Mouse (Mus musculus) midbrain, embryonic 13.5 days (tissue): ENCODE results near the gene Pik3r2. TPM values are rescaled to one million over a fixed set of nuclear protein-coding genes. Genes with fewer than 3 reads are reported as not detected.

ENCODE experiments used
- ATAC-seq: fragments of 200-750 bp; cut with Nextera tagmentation; 2 replicates; pipeline ENCODE4 v1.8.0; 2017; ENCODE audit warnings: mild to moderate bottlenecking, moderate TSS enrichment, moderate library complexity
- H3K27ac ChIP-seq: fragments of 300-500 bp; sonication (generic); 2 replicates; pipeline ENCODE4 v1.5.1; 2015; ENCODE audit warnings: inconsistent platforms, mild to moderate bottlenecking, moderate library complexity
- H3K27me3 ChIP-seq: fragments of 300-500 bp; sonication (generic); 2 replicates; pipeline ENCODE4 v1.6.1; 2015; ENCODE audit warnings: mild to moderate bottlenecking, inconsistent platforms
- H3K36me3 ChIP-seq: fragments of 300-500 bp; sonication (generic); 2 replicates; pipeline ENCODE4 v1.6.1; 2015; ENCODE audit warnings: mild to moderate bottlenecking, inconsistent platforms
- H3K4me1 ChIP-seq: fragments of 300-500 bp; sonication (generic); replicated peaks from 2 replicates; pipeline ENCODE4 v1.6.1; 2015; ENCODE audit warnings: inconsistent platforms
- H3K4me2 ChIP-seq: fragments of 300-500 bp; sonication (generic); replicated peaks from 2 replicates; pipeline ENCODE4 v1.6.1; 2015; ENCODE audit warnings: moderate library complexity, mild to moderate bottlenecking, inconsistent platforms
- H3K4me3 ChIP-seq: fragments of 300-500 bp; sonication (generic); replicated peaks from 2 replicates; pipeline ENCODE4 v1.5.1; 2015; ENCODE audit warnings: mild to moderate bottlenecking, inconsistent platforms
- H3K9ac ChIP-seq: fragments of 300-500 bp; sonication (generic); replicated peaks from 2 replicates; pipeline ENCODE4 v1.6.1; 2015; ENCODE audit warnings: mild to moderate bottlenecking, inconsistent platforms
- H3K9me3 ChIP-seq: fragments of 300-500 bp; sonication (generic); 2 replicates; pipeline ENCODE4 v1.6.1; 2016; ENCODE audit warnings: mild to moderate bottlenecking, inconsistent platforms
- WGBS: fragments of 180-500 bp; shearing (Covaris S2); methylation state at CpG from one replicate; pipeline ENCODE4 v1.1.7; 2015; 5-methylcytosine and 5-hydroxymethylcytosine counted together
- polyA plus RNA-seq: library from polyadenylated mRNA; unstranded; fragments of >200 nt; fragmentation: Nextera tagmentation; extraction: Ambion mirVana; gene quantifications from 2 replicates; pipeline ENCODE4 v1.2.1, GENCODE M21; 2015

Gene Pik3r2
- polyA plus RNA-seq, 1 experiment from 2014 or later, result 87.2 TPM

GRCm38 (mm10) chr8:70808955-70809701 is 32.6 kb upstream of the Pik3r2 start:
- Histone ChIP-seq H3K9me3 (no peaks in the 10 kb centered on the region), H3K4me2 (no peak overlapping the region), H3K36me3 (no peaks in the 10 kb centered on the region), H3K27me3 (peaks cover 34% of the 10 kb centered on the region), H3K4me1 (peaks cover 8% of the 10 kb centered on the region), H3K9ac (no peak overlapping the region), H3K4me3 (no peak overlapping the region), H3K27ac (no peak overlapping the region)
- no peak for ATAC-seq
- 86% methylated on average over 8 of the region's 8 CpGs for WGBS

DNA sequence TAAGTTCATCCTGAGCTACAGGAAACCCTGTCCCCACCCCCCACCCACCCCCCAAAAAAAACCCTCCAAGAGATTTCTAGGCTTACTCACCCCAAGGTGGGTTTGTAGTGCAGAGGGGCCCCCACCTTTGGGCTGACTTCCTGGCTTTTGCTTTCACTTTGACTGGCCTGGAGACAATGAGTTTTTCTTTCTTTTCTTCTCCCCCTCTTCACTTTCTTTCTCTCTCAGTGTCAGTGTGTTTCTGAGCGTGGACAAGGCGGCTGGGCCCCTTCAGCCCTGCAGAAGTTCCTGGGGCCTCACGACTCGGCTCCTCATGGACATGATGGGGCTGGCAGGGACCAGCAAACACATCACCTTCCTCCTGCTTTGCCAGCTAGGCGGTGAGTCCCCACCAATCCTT is 31.7 kb upstream of the Pik3r2 start, which contains the start of gene Il12rb1:
Gene Il12rb1 (plus strand): TSS at position 211 of the 400 bp plus-strand sequence.
- H3K27me3 ChIP-seq, result peaks cover 41% of the 10 kb centered on the region
- no peak within 1 kb of the TSS for H3K4me3 ChIP-seq
- H3K4me2 ChIP-seq, result no peak within 1 kb of the TSS
- 59% methylated on average over 5 of the region's 5 CpGs for WGBS
- H3K36me3 ChIP-seq, result no peaks in the 10 kb centered on the region
- no peaks in the 10 kb centered on the region for H3K9me3 ChIP-seq
- no peak within 1 kb of the TSS for H3K9ac ChIP-seq
- no peak within 1 kb of the TSS for H3K27ac ChIP-seq
- peaks cover 14% of the 10 kb centered on the region for H3K4me1 ChIP-seq
- no peak for ATAC-seq

DNA sequence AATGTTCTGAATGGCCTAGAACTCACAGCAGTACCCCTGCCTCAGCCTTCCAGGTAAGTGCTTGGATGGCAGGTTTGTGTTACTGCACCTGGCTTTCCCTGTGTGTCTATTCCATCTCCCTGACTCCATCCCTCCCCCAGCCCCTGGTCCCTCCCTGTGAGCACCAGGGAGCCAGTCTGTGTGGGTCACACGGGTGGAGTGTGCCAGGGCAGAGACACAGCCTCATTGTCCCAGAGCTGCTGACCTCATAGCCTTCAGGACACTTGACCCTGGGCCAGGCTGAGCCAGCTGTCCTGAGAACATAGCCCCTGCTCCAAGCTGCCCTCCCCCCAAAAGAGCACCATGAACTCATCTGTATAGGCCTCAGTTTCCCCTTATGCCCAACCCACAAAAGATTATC is 30.8 kb upstream of the Pik3r2 start:
- no peak overlapping the region for H3K9ac ChIP-seq
- ATAC-seq, result no peak
- WGBS, result 61% methylated on average over 1 of the region's 1 CpGs
- H3K4me2 ChIP-seq, result no peak overlapping the region
- no peaks in the 10 kb centered on the region for H3K9me3 ChIP-seq
- H3K27ac ChIP-seq, result no peak overlapping the region
- H3K27me3 ChIP-seq, result peaks cover 49% of the 10 kb centered on the region
- no peak overlapping the region for H3K4me3 ChIP-seq
- H3K36me3 ChIP-seq, result no peaks in the 10 kb centered on the region
- H3K4me1 ChIP-seq, result peaks cover 14% of the 10 kb centered on the region

- no peak overlapping the region for H3K4me2 ChIP-seq
- peaks cover 14% of the 10 kb centered on the region for H3K4me1 ChIP-seq
- H3K9me3 ChIP-seq, result no peaks in the 10 kb centered on the region
- H3K27ac ChIP-seq, result no peak overlapping the region
- peaks cover 52% of the 10 kb centered on the region for H3K27me3 ChIP-seq
- H3K36me3 ChIP-seq, result no peaks in the 10 kb centered on the region
- H3K4me3 ChIP-seq, result no peak overlapping the region
- no peak overlapping the region for H3K9ac ChIP-seq
- ATAC-seq, result no peak
- 86% methylated on average over 4 of the region's 4 CpGs for WGBS
Measured at GRCm38 (mm10) chr8:70806541-70806940, 30.0 kb upstream of the Pik3r2 start.

DNA sequence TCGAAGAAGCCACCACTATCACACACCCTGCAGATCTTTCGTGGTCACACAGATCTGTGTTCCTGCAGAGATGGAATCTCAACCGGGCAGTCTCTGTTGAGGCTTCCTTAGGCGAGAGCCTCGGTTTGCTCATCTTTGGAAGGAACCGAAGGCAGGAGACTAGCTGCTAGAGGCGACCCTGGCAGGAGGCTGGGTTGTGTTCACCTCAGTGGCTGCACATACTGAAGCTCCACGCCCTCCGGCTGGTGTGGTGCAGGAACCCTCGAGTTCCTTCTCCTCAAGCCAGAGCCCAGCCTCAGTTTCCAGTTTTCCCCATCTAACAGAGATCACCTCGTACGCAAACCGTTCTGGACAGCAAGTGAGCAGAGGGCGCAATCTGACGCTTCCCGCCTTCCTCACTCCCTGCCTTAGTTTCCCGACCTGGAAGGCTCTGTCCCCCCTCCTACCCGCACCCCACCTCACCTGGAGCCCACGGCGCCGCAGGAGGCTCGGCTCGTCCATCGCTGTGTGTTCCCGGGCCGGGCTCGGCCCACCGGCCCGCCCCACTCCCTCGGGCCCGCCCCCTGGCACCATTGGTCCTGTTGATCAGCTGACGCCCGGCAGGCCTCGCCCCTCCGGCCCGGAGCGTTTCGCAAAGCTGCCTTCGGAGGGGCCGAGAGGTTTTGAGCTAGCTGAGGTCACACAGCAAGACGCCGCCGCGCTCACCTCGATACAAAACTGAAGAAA is 28.1 kb upstream of the Pik3r2 start, which contains the start of gene Mast3:
Gene Mast3 (minus strand): TSS at position 574 of the 726 bp plus-strand sequence.
- peak; percentile 89 for ATAC-seq
- WGBS, result under 1% methylated on average over 45 of the region's 45 CpGs
- H3K4me3 ChIP-seq, result peak within 1 kb of the TSS; percentile 49
- no peaks in the 10 kb centered on the region for H3K36me3 ChIP-seq
- H3K9me3 ChIP-seq, result no peaks in the 10 kb centered on the region
- H3K27ac ChIP-seq, result no peak within 1 kb of the TSS
- peaks cover 66% of the 10 kb centered on the region for H3K27me3 ChIP-seq
- H3K4me2 ChIP-seq, result peak within 1 kb of the TSS; percentile 73
- peaks cover 19% of the 10 kb centered on the region for H3K4me1 ChIP-seq
- peak within 1 kb of the TSS; percentile 63 for H3K9ac ChIP-seq

DNA sequence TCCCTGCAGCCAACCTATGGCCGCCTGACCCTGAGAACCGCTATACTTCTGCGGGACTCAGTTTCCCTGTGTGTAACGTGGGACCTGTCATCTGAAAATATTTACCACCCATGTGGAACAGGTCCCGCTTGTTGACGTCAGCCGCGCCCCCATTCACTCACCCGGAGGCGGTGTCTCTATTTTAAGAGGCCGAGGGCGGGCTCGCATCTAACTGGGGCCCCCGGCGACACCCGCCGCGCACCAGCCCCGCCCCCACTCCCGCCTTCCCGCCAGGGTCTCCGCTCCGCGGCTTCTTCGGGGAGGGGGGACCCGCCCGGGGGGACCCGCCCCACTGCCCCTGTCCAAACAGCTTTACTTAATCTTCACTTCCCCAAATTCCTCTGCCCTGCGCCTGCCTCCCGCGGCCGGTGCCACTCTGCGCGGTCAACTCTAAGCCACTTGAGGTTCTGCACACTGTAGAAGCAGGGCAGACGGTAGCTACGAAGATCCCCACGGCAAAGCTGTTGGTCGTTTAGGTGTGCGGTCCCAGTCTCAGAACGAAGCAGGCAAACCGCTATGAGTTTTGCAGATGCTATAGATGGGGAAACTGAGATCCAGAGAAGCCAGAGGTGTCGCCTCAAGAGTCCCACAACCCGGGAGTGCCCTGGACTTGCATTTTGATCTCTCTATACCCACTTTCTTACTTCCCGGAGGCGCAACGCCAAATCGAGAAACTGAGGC is 27.4 kb upstream of the Pik3r2 start:
- 2% methylated on average over 42 of the region's 47 CpGs for WGBS
- Histone ChIP-seq H3K9ac (peak overlapping the region; percentile 63; the same call in 1 of the 2 replicates), H3K27me3 (peaks cover 74% of the 10 kb centered on the region), H3K4me3 (peak overlapping the region; percentile 49), H3K4me2 (peak overlapping the region; percentile 73), H3K27ac (no peak overlapping the region), H3K36me3 (no peaks in the 10 kb centered on the region), H3K9me3 (no peaks in the 10 kb centered on the region), H3K4me1 (peaks cover 19% of the 10 kb centered on the region)
- no peak; the same call in 1 of the 2 replicates for ATAC-seq

DNA sequence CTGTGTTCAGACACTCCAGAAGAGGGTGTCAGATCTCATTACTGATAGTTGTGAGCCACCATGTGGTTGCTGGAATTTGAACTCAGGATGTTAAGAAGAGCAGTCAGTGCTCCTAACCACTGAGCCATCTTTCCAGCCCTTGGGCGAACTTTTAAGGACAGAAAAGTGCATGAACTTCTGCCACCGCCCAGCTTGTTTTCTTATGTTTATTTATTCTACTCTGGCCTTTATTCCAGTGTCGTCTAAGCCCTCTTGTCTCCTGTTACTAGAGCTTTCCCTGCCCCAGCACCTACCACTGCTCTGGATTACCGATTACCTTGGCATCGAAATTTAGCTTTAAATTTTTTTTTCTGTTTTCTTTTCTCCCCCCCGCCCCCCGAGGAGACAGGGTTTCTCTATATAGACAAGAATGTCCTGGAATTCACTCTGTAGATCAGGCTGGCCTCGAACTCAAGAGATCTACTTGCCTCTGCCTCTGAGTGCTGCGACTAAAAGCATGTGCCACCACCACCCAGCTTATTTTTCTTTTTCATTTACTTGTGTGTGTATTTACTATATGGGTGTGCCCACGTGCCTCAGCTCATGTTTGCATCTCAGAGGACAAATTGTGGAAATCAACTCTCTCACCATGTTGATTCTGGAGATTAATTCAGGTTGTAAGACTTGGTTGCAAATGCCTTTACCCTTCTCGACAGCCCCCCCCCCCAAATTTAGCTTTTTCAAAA is 26.4 kb upstream of the Pik3r2 start:
- H3K36me3 ChIP-seq, result no peaks in the 10 kb centered on the region
- ATAC-seq, result no peak
- H3K27me3 ChIP-seq, result peaks cover 83% of the 10 kb centered on the region
- H3K27ac ChIP-seq, result no peak overlapping the region
- H3K4me2 ChIP-seq, result no peak overlapping the region
- peaks cover 26% of the 10 kb centered on the region for H3K4me1 ChIP-seq
- 70% methylated on average over 11 of the region's 11 CpGs for WGBS
- H3K9me3 ChIP-seq, result no peaks in the 10 kb centered on the region
- no peak overlapping the region for H3K9ac ChIP-seq
- H3K4me3 ChIP-seq, result no peak overlapping the region

DNA sequence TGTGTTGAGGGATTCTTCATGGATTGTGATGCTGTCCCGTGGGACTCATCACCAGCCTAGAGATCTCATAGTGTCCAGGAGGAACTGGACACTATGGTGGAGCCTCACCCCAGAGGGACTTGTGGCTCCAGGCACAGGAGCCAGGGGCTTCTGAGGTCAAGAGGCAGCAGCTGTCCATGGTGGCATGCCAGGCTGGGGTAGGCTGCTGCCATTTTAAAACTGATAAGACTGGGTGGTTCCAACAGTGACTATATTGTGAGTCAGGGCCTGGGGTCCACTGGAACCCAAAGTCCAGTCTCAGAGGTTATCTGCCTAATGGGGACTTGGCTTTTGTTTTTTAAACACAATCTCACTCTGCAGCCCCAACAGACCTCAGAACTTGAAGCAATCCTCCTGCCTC is 25.3 kb upstream of the Pik3r2 start:
- Histone ChIP-seq H3K27me3 (peaks cover 82% of the 10 kb centered on the region), H3K9ac (no peak overlapping the region), H3K36me3 (no peaks in the 10 kb centered on the region), H3K4me3 (no peak overlapping the region), H3K27ac (no peak overlapping the region), H3K4me2 (no peak overlapping the region), H3K4me1 (peaks cover 35% of the 10 kb centered on the region), H3K9me3 (no peaks in the 10 kb centered on the region)
- WGBS, result 79% methylated on average over 1 of the region's 1 CpGs
- no peak for ATAC-seq

DNA sequence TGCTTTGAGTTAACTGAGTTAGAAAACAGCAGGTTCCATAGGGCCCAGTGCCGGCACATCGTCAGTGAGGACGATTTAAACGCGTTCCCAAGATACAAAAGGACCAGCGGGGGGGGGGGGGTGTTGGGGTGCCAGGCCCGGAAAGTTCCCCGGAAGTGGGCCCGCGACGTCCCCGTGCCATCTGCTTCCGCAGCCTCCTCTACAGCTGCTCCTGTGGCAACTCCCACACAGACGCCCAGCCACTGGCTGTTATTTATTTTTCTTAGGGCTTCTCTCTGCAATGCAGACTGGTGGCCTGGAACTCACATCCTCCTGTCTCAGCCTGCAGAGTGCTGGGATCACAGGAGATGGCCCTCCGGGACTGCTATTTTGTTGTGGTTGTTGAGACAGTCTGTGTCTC is 24.6 kb upstream of the Pik3r2 start:
- peaks cover 41% of the 10 kb centered on the region for H3K4me1 ChIP-seq
- no peak overlapping the region for H3K27ac ChIP-seq
- ATAC-seq, result no peak
- no peak overlapping the region for H3K4me2 ChIP-seq
- WGBS, result 42% methylated on average over 15 of the region's 15 CpGs
- no peak overlapping the region for H3K4me3 ChIP-seq
- H3K9me3 ChIP-seq, result no peaks in the 10 kb centered on the region
- H3K9ac ChIP-seq, result no peak overlapping the region
- H3K36me3 ChIP-seq, result no peaks in the 10 kb centered on the region
- H3K27me3 ChIP-seq, result peaks cover 78% of the 10 kb centered on the region

GRCm38 (mm10) chr8:70800648-70801047 is 24.1 kb upstream of the Pik3r2 start:
- Histone ChIP-seq H3K4me3 (no peak overlapping the region), H3K4me2 (no peak overlapping the region), H3K9ac (no peak overlapping the region), H3K27me3 (peaks cover 78% of the 10 kb centered on the region), H3K4me1 (peaks cover 43% of the 10 kb centered on the region), H3K9me3 (no peaks in the 10 kb centered on the region), H3K36me3 (no peaks in the 10 kb centered on the region), H3K27ac (no peak overlapping the region)
- ATAC-seq, result no peak
- WGBS, result 53% methylated on average over 10 of the region's 10 CpGs

GRCm38 (mm10) chr8:70798281-70798680 is 21.8 kb upstream of the Pik3r2 start:
- Histone ChIP-seq H3K4me2 (peak overlapping the region; percentile 80), H3K27me3 (peaks cover 63% of the 10 kb centered on the region), H3K4me3 (peak overlapping the region; percentile 56), H3K9me3 (no peaks in the 10 kb centered on the region), H3K36me3 (no peaks in the 10 kb centered on the region), H3K4me1 (peaks cover 36% of the 10 kb centered on the region), H3K27ac (no peak overlapping the region), H3K9ac (no peak overlapping the region)
- WGBS, result 13% methylated on average over 15 of the region's 15 CpGs
- no peak for ATAC-seq
